Mouse (Mus musculus): ENCODE measurements around the gene Gm3095.
"Not testable (repeated sequence)": the region's sequence is repeated elsewhere in the genome, so short reads cannot be mapped to it uniquely, and the experiment has no call there.

Gene Gm3095

GRCm38 (mm10) chr14:3963247-3963646 is at the start of gene Gm3095:
Gene Gm3095, plus strand, starts transcription at chr14:3963547.
- DNase-seq: not testable (repeated sequence)

GRCm38 (mm10) chr14:3931456-3931855 is 31.9 kb upstream of the Gm3095 start, which contains the start of gene Gm3029:
Gene Gm3029, plus strand, starts transcription at chr14:3931756.
- not testable (repeated sequence) for DNase-seq

- not testable (repeated sequence) for DNase-seq
Measured at GRCm38 (mm10) chr14:3998094-3998493, 34.7 kb downstream of the Gm3095 start, which contains the start of gene Gm3099. Gene Gm3099, plus strand, starts transcription at chr14:3998394.

All from kidney, postnatal 25 days (tissue).